25 mouse cellular contexts compared by ENCODE assay signal in genomic region chr2:74285624-74286023, GRCm38 (mm10).
"Had no signal": no experiment of that assay in that cellular context is flagged by ENCODE, and none has a peak within 500 bp of the region (broad histone marks: within the 10 kb centered on the region; RNA-seq: fewer than 3 reads in every experiment).

No protein-coding gene starts in this region.

- H3K9me3 ChIP-seq: embryonic facial prominence, embryonic 12.5 days; embryonic facial prominence, embryonic 15.5 days; forebrain, embryonic 10.5 days; forebrain, embryonic 12.5 days; forebrain, embryonic 13.5 days; forebrain, embryonic 15.5 days had no signal

- H3K4me1 ChIP-seq: embryonic facial prominence, embryonic 10.5 days; embryonic facial prominence, embryonic 12.5 days; forebrain, embryonic 10.5 days; forebrain, embryonic 12.5 days; forebrain, embryonic 13.5 days; forebrain, embryonic 15.5 days had no signal

- H3K4me2 ChIP-seq: embryonic facial prominence, embryonic 12.5 days; embryonic facial prominence, embryonic 13.5 days; embryonic facial prominence, embryonic 15.5 days; forebrain, embryonic 12.5 days; forebrain, embryonic 13.5 days; forebrain, embryonic 15.5 days had no signal

- H3K9ac ChIP-seq: embryonic facial prominence, embryonic 12.5 days; embryonic facial prominence, embryonic 13.5 days; embryonic facial prominence, embryonic 15.5 days; forebrain, embryonic 12.5 days; forebrain, embryonic 13.5 days; forebrain, embryonic 15.5 days; forebrain, postnatal 0 days had no signal

- H3K27ac ChIP-seq: embryonic facial prominence, embryonic 10.5 days; embryonic facial prominence, embryonic 12.5 days; embryonic facial prominence, embryonic 13.5 days; embryonic facial prominence, embryonic 15.5 days; forebrain, embryonic 10.5 days; forebrain, embryonic 12.5 days; forebrain, embryonic 13.5 days; forebrain, embryonic 15.5 days; gastrocnemius, adult 2 months; heart, adult 2 months had no signal

- H3K4me3 ChIP-seq: embryonic facial prominence, embryonic 10.5 days; embryonic facial prominence, embryonic 12.5 days; embryonic facial prominence, embryonic 13.5 days; embryonic facial prominence, embryonic 15.5 days; erythroblast, embryonic 14.5 days; forebrain, embryonic 10.5 days; forebrain, embryonic 12.5 days; forebrain, embryonic 13.5 days; forebrain, embryonic 15.5 days; gastrocnemius, adult 2 months; heart, adult 2 months had no signal

- H3K36me3 ChIP-seq: embryonic facial prominence, embryonic 10.5 days; embryonic facial prominence, embryonic 12.5 days; embryonic facial prominence, embryonic 13.5 days; embryonic facial prominence, embryonic 15.5 days; forebrain, embryonic 10.5 days; forebrain, embryonic 12.5 days; forebrain, embryonic 15.5 days had no signal

- DNase-seq: cerebellum, adult 9-10 months; cerebellum, adult 9-11 months; cerebellum, postnatal 10 days; cerebellum, postnatal 14 days; cerebellum, postnatal 25 days; cerebellum, postnatal 36 days; embryo, embryonic 11 days; forebrain, postnatal 0 days; gastrocnemius, adult 2 months; gastrocnemius, postnatal 10 days; gastrocnemius, postnatal 14 days; gastrocnemius, postnatal 25 days; gastrocnemius, postnatal 36 days; heart, adult 11 months; heart, adult 18-20 months; heart, adult 2 months had no signal

- H3K27me3 ChIP-seq: embryonic facial prominence, embryonic 12.5 days; embryonic facial prominence, embryonic 13.5 days; embryonic facial prominence, embryonic 15.5 days; forebrain, embryonic 12.5 days; forebrain, embryonic 13.5 days; forebrain, embryonic 15.5 days had no signal
